Mouse (Mus musculus): ENCODE measurements at regions not wholly inside any gene's neighbourhood (a gene's known extent, or its start where the extent isn't known, plus 50 kb on each side); places are given as distances from the start of the nearest gene placed in this dataset.

DNA sequence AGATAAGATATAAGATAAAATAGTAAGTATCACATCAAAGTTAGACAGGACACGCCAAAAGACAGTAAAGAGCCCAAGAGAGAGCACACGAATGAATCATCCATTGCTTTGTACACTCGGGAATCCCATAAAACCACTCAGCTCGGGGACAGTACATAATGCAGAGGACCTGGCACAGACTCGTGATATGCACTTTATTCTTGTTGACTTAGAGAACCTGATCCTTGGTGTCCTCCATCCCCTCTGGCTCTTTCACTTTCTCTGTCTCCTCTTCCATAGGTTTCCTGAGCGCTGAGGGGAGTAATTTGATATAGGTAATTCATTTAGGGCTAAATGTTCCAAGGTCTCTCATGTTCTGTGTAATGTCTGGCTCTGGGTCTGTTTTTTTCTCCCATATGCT, 83.3 kb upstream of the Mtap start:
- TF ChIP-seq CTCF (IDR thresholded peaks at IDR 0.05; ENCODE audit: extremely low read depth, insufficient read depth, insufficient read length, insufficient replicate concordance) = no peak
- TF ChIP-seq POLR2A (IDR thresholded peaks at IDR 0.05; ENCODE audit: low read depth, low read length) = no peak
